Mouse (Mus musculus): ENCODE data around the gene Ndufaf2. TPM values are rescaled to one million over a fixed set of nuclear protein-coding genes. Genes with fewer than 3 reads are reported as not detected.

The Ndufaf2 gene
- polyA plus RNA-seq, 1 experiment from 2014 or later, result 57.1 TPM

- Histone ChIP-seq H3K36me3 (ENCODE audit: control insufficient read depth, insufficient read depth, low read length) (no peaks in the 10 kb centered on the region), H3K4me2 (ENCODE audit: low read depth, low read length) (no peak overlapping the region), H3K27me3 (ENCODE audit: control insufficient read depth, insufficient read depth, low read length) (no peaks in the 10 kb centered on the region), H3K27ac (ENCODE audit: low read length) (no peak overlapping the region), H3K4me1 (ENCODE audit: control insufficient read depth, insufficient read depth, low read length) (no peaks in the 10 kb centered on the region), H3K9me3 (replicated peaks; ENCODE audit: control insufficient read depth, low read length) (no peaks in the 10 kb centered on the region), H3K4me3 (replicated peaks; ENCODE audit: low read length) (no peak overlapping the region), H3K9ac (ENCODE audit: low read length) (no peak overlapping the region)
- no peak for ATAC-seq (ENCODE audit: insufficient read depth, low FRiP score)
- 79% methylated on average over 8 of the region's 8 CpGs for WGBS
Measured at GRCm38 (mm10) chr13:108013110-108013509, 145.3 kb downstream of the Ndufaf2 start.

GRCm38 (mm10) chr13:108007861-108008260 is 150.6 kb downstream of the Ndufaf2 start:
- H3K27me3 ChIP-seq (ENCODE audit: control insufficient read depth, insufficient read depth, low read length), result no peaks in the 10 kb centered on the region
- 85% methylated on average over 4 of the region's 4 CpGs for WGBS
- H3K9me3 ChIP-seq (replicated peaks; ENCODE audit: control insufficient read depth, low read length), result no peaks in the 10 kb centered on the region
- no peak overlapping the region for H3K9ac ChIP-seq (ENCODE audit: low read length)
- no peak overlapping the region for H3K4me3 ChIP-seq (replicated peaks; ENCODE audit: low read length)
- H3K4me1 ChIP-seq (ENCODE audit: control insufficient read depth, insufficient read depth, low read length), result no peaks in the 10 kb centered on the region
- H3K36me3 ChIP-seq (ENCODE audit: control insufficient read depth, insufficient read depth, low read length), result no peaks in the 10 kb centered on the region
- H3K27ac ChIP-seq (ENCODE audit: low read length), result no peak overlapping the region
- no peak for ATAC-seq (ENCODE audit: insufficient read depth, low FRiP score)
- H3K4me2 ChIP-seq (ENCODE audit: low read depth, low read length), result no peak overlapping the region

GRCm38 (mm10) chr13:107996301-107996700 is 162.1 kb downstream of the Ndufaf2 start:
- Histone ChIP-seq H3K27me3 (ENCODE audit: control insufficient read depth, insufficient read depth, low read length) (no peaks in the 10 kb centered on the region), H3K9me3 (replicated peaks; ENCODE audit: control insufficient read depth, low read length) (no peaks in the 10 kb centered on the region), H3K4me3 (replicated peaks; ENCODE audit: low read length) (no peak overlapping the region), H3K9ac (ENCODE audit: low read length) (no peak overlapping the region), H3K4me2 (ENCODE audit: low read depth, low read length) (no peak overlapping the region), H3K4me1 (ENCODE audit: control insufficient read depth, insufficient read depth, low read length) (no peaks in the 10 kb centered on the region), H3K36me3 (ENCODE audit: control insufficient read depth, insufficient read depth, low read length) (no peaks in the 10 kb centered on the region), H3K27ac (ENCODE audit: low read length) (no peak overlapping the region)
- 90% methylated on average over 3 of the region's 3 CpGs for WGBS
- no peak for ATAC-seq (ENCODE audit: insufficient read depth, low FRiP score)

DNA sequence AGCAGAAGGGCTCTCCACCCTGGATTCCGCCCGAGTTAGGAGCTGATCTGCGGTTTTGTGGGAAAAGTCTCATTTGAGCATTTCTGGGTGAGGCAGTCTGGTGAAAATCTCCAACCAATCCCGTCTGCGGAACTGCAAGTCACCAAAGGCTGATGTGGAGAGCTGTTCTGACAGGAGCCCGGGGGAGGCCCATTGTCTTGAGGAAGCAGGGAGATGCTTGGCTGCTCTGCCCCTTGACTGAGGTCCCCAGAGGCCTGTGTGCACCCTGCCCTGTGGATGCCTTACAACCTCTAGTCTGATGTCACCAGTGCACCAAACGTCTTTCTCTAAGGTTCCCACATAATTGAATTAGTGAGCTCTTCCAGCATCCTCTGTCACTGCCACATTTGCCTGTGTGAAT is 163.2 kb downstream of the Ndufaf2 start:
- Histone ChIP-seq H3K27me3 (ENCODE audit: control insufficient read depth, insufficient read depth, low read length) (no peaks in the 10 kb centered on the region), H3K4me2 (ENCODE audit: low read depth, low read length) (no peak overlapping the region), H3K36me3 (ENCODE audit: control insufficient read depth, insufficient read depth, low read length) (no peaks in the 10 kb centered on the region), H3K4me3 (replicated peaks; ENCODE audit: low read length) (no peak overlapping the region), H3K9ac (ENCODE audit: low read length) (no peak overlapping the region), H3K4me1 (ENCODE audit: control insufficient read depth, insufficient read depth, low read length) (no peaks in the 10 kb centered on the region), H3K27ac (ENCODE audit: low read length) (no peak overlapping the region), H3K9me3 (replicated peaks; ENCODE audit: control insufficient read depth, low read length) (no peaks in the 10 kb centered on the region)
- whole genome bisulfite sequencing, result 67% methylated on average over 7 of the region's 7 CpGs
- no peak for ATAC-seq (ENCODE audit: insufficient read depth, low FRiP score)

DNA sequence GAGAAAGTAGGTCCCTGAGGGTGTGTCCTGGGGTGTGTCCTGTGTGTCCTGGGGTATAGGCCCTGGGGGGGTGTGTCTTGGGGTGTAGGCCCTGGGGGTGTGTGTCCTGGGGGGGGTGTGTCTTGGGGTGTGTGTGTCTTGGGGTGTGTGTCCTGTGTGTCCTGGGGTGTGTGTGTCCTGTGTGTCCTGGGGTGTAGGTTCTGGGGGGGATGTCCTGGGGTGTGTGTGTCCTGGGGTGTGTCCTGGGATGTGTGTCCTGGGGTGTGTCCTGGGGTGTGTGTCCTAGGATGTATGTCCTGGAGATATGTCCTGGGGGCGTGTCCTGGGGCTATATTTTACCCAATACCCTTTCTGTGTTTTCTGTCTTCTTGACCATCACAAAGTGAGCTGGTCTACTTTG is 165.8 kb downstream of the Ndufaf2 start:
- H3K36me3 ChIP-seq (ENCODE audit: control insufficient read depth, insufficient read depth, low read length), result no peaks in the 10 kb centered on the region
- H3K4me1 ChIP-seq (ENCODE audit: control insufficient read depth, insufficient read depth, low read length), result no peaks in the 10 kb centered on the region
- no peak overlapping the region for H3K27ac ChIP-seq (ENCODE audit: low read length)
- no peak overlapping the region for H3K4me2 ChIP-seq (ENCODE audit: low read depth, low read length)
- no peaks in the 10 kb centered on the region for H3K27me3 ChIP-seq (ENCODE audit: control insufficient read depth, insufficient read depth, low read length)
- 0 out of 2 replicates have a peak, but pooled peaks have one; percentile 40 for ATAC-seq (ENCODE audit: insufficient read depth, low FRiP score)
- no peaks in the 10 kb centered on the region for H3K9me3 ChIP-seq (replicated peaks; ENCODE audit: control insufficient read depth, low read length)
- 78% methylated on average over 1 of the region's 1 CpGs for WGBS
- H3K4me3 ChIP-seq (replicated peaks; ENCODE audit: low read length), result no peak overlapping the region
- H3K9ac ChIP-seq (ENCODE audit: low read length), result no peak overlapping the region

DNA sequence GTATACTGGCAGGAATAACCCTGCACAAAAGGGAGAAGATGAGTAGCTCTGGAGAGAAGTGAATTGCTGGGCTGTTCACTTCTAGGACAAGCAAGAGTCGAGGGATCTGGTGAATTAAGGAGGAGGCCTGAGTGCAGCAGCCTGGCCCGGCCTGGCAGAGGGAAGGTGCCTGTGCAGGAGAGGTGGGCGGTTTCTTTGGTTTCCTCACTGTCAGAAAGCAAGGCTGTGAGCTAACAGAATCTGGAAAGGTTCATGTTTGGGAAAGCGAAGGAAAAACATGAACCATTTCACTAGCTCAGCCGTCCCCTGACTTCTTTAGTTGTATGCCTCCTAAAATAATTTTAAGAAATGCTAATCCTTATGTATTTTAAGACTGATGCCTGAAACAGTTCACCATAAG is 173.8 kb downstream of the Ndufaf2 start:
- H3K9ac ChIP-seq (ENCODE audit: low read length), result no peak overlapping the region
- no peaks in the 10 kb centered on the region for H3K27me3 ChIP-seq (ENCODE audit: control insufficient read depth, insufficient read depth, low read length)
- no peak overlapping the region for H3K4me2 ChIP-seq (ENCODE audit: low read depth, low read length)
- H3K4me3 ChIP-seq (replicated peaks; ENCODE audit: low read length), result no peak overlapping the region
- H3K4me1 ChIP-seq (ENCODE audit: control insufficient read depth, insufficient read depth, low read length), result no peaks in the 10 kb centered on the region
- WGBS, result 70% methylated on average over 5 of the region's 5 CpGs
- no peaks in the 10 kb centered on the region for H3K9me3 ChIP-seq (replicated peaks; ENCODE audit: control insufficient read depth, low read length)
- ATAC-seq (ENCODE audit: insufficient read depth, low FRiP score), result no peak
- no peaks in the 10 kb centered on the region for H3K36me3 ChIP-seq (ENCODE audit: control insufficient read depth, insufficient read depth, low read length)
- H3K27ac ChIP-seq (ENCODE audit: low read length), result no peak overlapping the region

DNA sequence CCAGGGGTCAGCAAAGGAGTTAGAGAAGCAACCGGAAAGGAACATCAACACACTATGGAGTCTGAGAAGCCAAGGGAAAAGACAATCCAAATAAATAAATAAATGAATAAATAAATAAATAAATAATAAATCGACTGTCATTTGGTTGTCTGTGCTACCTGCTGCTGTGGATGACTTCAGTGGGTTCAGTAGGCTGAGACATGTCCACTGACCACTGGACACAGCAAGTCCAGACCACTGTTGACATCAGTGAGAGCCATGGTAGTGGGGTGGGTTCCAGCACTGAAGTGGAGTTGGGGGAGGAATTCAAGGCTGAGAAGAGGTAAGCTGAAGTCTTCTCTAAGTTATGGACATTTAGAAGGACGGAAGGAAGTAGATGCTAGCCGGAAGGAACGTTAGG is 174.2 kb downstream of the Ndufaf2 start:
- Histone ChIP-seq H3K4me3 (replicated peaks; ENCODE audit: low read length) (no peak overlapping the region), H3K27me3 (ENCODE audit: control insufficient read depth, insufficient read depth, low read length) (no peaks in the 10 kb centered on the region), H3K27ac (ENCODE audit: low read length) (no peak overlapping the region), H3K36me3 (ENCODE audit: control insufficient read depth, insufficient read depth, low read length) (no peaks in the 10 kb centered on the region), H3K4me1 (ENCODE audit: control insufficient read depth, insufficient read depth, low read length) (no peaks in the 10 kb centered on the region), H3K9ac (ENCODE audit: low read length) (no peak overlapping the region), H3K9me3 (replicated peaks; ENCODE audit: control insufficient read depth, low read length) (no peaks in the 10 kb centered on the region), H3K4me2 (ENCODE audit: low read depth, low read length) (no peak overlapping the region)
- ATAC-seq (ENCODE audit: insufficient read depth, low FRiP score), result no peak
- 79% methylated on average over 5 of the region's 5 CpGs for WGBS

DNA sequence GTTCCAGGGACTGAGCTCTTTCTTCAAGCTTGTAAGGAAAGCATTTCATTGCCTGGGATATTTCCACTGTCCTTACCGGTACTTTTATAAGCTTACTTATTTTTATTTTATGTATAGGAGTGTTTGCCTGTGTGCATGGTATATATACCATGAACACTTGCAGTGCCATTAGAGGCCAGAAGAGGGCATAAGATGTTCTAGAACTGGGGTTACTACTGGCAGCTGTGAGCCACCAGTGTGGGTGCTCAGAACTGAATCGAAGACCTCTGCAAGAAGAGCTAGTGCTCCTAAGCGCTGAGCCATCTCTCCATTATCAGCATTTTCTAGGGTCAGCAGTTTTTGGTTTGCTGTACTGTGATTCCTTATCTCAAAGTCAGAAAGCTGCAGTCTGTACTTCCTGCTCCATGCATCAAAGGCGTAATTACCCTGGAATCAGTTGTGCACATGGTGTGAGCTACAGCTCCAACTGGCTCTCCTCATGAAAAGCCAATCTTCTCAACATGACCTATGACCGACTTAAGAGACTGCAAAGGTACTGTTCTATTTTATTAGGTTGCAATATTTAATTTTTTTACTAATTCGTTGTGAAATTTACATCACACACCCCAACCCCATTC is 175.1 kb downstream of the Ndufaf2 start:
- H3K27me3 ChIP-seq (ENCODE audit: control insufficient read depth, insufficient read depth, low read length), result no peaks in the 10 kb centered on the region
- WGBS, result 91% methylated on average over 6 of the region's 6 CpGs
- ATAC-seq (ENCODE audit: insufficient read depth, low FRiP score), result no peak
- no peak overlapping the region for H3K4me3 ChIP-seq (replicated peaks; ENCODE audit: low read length)
- no peak overlapping the region for H3K27ac ChIP-seq (ENCODE audit: low read length)
- H3K36me3 ChIP-seq (ENCODE audit: control insufficient read depth, insufficient read depth, low read length), result no peaks in the 10 kb centered on the region
- no peaks in the 10 kb centered on the region for H3K4me1 ChIP-seq (ENCODE audit: control insufficient read depth, insufficient read depth, low read length)
- H3K9me3 ChIP-seq (replicated peaks; ENCODE audit: control insufficient read depth, low read length), result no peaks in the 10 kb centered on the region
- H3K9ac ChIP-seq (ENCODE audit: low read length), result no peak overlapping the region
- H3K4me2 ChIP-seq (ENCODE audit: low read depth, low read length), result no peak overlapping the region

DNA sequence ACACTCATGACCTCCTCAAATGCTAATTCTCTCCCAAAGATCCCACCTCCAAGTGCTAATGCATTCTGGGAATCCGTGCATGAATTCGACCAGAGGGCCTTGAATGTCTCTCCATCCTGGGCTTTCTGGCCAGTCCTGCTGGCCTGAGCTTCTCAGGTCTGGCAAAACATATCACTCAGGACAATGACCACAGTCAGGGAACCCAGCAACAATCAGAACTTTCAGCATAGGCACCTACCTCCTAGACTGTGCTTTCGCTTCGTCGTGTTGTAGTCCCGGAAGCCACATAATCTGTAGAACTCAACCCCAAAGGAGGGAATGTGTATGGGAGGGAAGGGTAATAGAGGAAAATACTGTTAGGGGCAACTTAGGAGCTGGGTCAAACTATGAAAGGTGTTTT is 179.0 kb downstream of the Ndufaf2 start:
- ATAC-seq (ENCODE audit: insufficient read depth, low FRiP score), result no peak
- Histone ChIP-seq H3K36me3 (ENCODE audit: control insufficient read depth, insufficient read depth, low read length) (no peaks in the 10 kb centered on the region), H3K4me3 (replicated peaks; ENCODE audit: low read length) (no peak overlapping the region), H3K27ac (ENCODE audit: low read length) (no peak overlapping the region), H3K4me1 (ENCODE audit: control insufficient read depth, insufficient read depth, low read length) (no peaks in the 10 kb centered on the region), H3K9ac (ENCODE audit: low read length) (no peak overlapping the region), H3K9me3 (replicated peaks; ENCODE audit: control insufficient read depth, low read length) (no peaks in the 10 kb centered on the region), H3K27me3 (ENCODE audit: control insufficient read depth, insufficient read depth, low read length) (no peaks in the 10 kb centered on the region), H3K4me2 (ENCODE audit: low read depth, low read length) (no peak overlapping the region)
- 93% methylated on average over 6 of the region's 6 CpGs for WGBS
